Mouse (Mus musculus): ENCODE data around the gene Gm28374. TPM values are rescaled to one million over a fixed set of nuclear protein-coding genes. Genes with fewer than 3 reads are reported as not detected.

Gene Gm28374
- total and polyA plus RNA-seq, 3 experiments: 0.40 TPM; not detected in 2

DNA sequence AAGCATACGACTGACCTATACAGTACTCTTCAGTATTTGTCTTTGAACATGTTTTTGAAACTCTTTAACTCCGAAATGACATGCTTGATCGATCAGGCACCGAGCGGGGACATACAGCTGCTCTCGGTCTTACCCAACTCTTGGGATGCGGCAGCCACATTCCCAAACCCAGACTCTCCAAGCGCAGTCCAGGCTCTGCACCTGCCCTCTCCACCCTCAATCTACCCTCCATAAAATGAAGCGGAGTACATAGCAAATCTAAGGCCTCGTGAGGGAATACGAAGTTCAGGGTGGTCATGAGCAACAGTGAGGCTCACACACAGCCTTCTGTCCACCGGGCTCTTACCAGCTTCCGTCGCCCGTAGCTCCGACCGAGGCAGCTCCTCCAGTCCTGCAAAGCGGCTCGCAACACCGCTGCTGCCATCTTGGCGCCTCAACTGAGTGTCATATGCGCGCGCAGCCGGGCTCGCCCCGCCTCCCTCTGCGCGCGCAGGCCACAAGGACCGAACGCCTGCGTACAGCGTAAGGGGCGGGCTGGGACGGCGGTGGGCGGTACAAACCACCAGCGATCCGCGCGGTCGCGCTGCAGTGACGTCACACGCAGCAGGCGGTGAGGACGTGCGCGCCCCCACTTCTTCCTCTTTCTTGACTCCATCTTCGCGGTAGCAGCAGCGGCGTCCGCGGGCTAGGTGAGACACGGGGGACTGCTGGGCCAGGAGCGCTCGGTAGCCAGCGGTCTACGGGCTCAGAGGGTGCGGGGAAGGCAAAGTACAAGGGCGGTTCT, 24.6 kb downstream of the Gm28374 start, which contains the start of the genes Mrpl49 and Fau:
Gene Mrpl49 (minus strand): TSS at position 473 of the 784 bp plus-strand sequence.
Gene Fau (plus strand): TSS at position 532 of the 784 bp plus-strand sequence.
- Histone ChIP-seq H3K4me2 (ENCODE audit: insufficient read depth, low read depth, poor library complexity, severe bottlenecking) (peak within 1 kb of the TSS; percentile 80), H3K9ac (ENCODE audit: insufficient read depth, low read depth) (peak within 1 kb of the TSS; percentile 73), H3K36me3 (replicated peaks in 1 of 2; ENCODE audit: control insufficient read depth in 1 of 2, insufficient read depth in 1 of 2, low read length in 1 of 2) (peaks cover 46 to 53% of the 10 kb centered on the region in 2 experiments), H3K4me1 (ENCODE audit: control insufficient read depth in 1 of 2, insufficient read depth in 2 of 2) (peaks cover 12 to 55% of the 10 kb centered on the region in 2 experiments; a peak in 3 of 4 replicates), H3K79me2 (replicated peaks; ENCODE audit: control insufficient read depth, extremely low read depth, insufficient read depth, poor library complexity, severe bottlenecking) (peaks cover 56% of the 10 kb centered on the region), H3K4me3 (replicated peaks in 1 of 3; ENCODE audit: low read depth in 2 of 3, low read length in 2 of 3, poor library complexity in 1 of 3) (peak within 1 kb of the TSS; percentile 73 to 99 (median 97)), H3K27ac (ENCODE audit: insufficient read depth, low read depth) (peak within 1 kb of the TSS; percentile 26), H3K9me3 (replicated peaks; ENCODE audit: low read length) (no peaks in the 10 kb centered on the region), H3K27me3 (replicated peaks) (no peaks in the 10 kb centered on the region)
- dilution Hi-C loops (cut with MboI; ENCODE audit: extremely low pct_ligation_motif_present, extremely low pct_unique_long_range_greater_than_20kb, low sequenced_read_pairs) (no loop called here), in situ Hi-C loops (cut with MboI; ENCODE audit: low pct_ligation_motif_present, low pct_unique_long_range_greater_than_20kb, low sequenced_read_pairs) (no loop called here)
- TF ChIP-seq RCOR1 (conservative IDR thresholded peaks at IDR 0.05; ENCODE audit: low read depth, low read length) (no peak), BHLHE40 (IDR thresholded peaks at IDR 0.05; ENCODE audit: low read depth, low read length) (no peak), MYC (IDR thresholded peaks at IDR 0.05; ENCODE audit: low read depth, low read length) (peak; percentile 17; the same call in 1 of the 2 replicates), NRF1 (IDR thresholded peaks at IDR 0.05; ENCODE audit: low read depth, low read length) (peak; percentile 95), PAX5 (IDR thresholded peaks at IDR 0.05; ENCODE audit: low read length) (no peak), MAZ (IDR thresholded peaks at IDR 0.05; ENCODE audit: low read depth, low read length) (0 out of 2 replicates have a peak, but pooled peaks have one; percentile 50), MAX (IDR thresholded peaks at IDR 0.05; ENCODE audit: low read length) (peak; percentile 66; the same call in 1 of the 2 replicates), GABPA (IDR thresholded peaks at IDR 0.05; ENCODE audit: insufficient replicate concordance, low read depth, low read length) (peak; percentile 17; the same call in 1 of the 2 replicates), JUN (IDR thresholded peaks at IDR 0.05; ENCODE audit: insufficient read depth, low read depth, low read length) (no peak), IRF4 (IDR thresholded peaks at IDR 0.05; ENCODE audit: low read depth, low read length) (peak; percentile 42; the same call in 1 of the 2 replicates), ZMIZ1 (IDR thresholded peaks at IDR 0.05; ENCODE audit: low read depth, low read length) (peak; percentile 96), JUND (conservative IDR thresholded peaks at IDR 0.05; ENCODE audit: low read depth, low read length) (no peak), POLR2AphosphoS2 (IDR thresholded peaks at IDR 0.05; ENCODE audit: low read depth, low read length) (peak; percentile 85), TBP (conservative IDR thresholded peaks at IDR 0.05; ENCODE audit: low read depth, low read length) (peak; percentile 86), MEF2A (IDR thresholded peaks at IDR 0.05; ENCODE audit: borderline replicate concordance, low read depth, low read length) (peak; percentile 73), ELF1 (IDR thresholded peaks at IDR 0.05; ENCODE audit: low read depth, low read length) (peak; percentile 90), NELFE (IDR thresholded peaks at IDR 0.05; ENCODE audit: low read depth, low read length) (peak; percentile 96), CHD2 (IDR thresholded peaks at IDR 0.05; ENCODE audit: low read length) (no peak), E2F4 (IDR thresholded peaks at IDR 0.05; ENCODE audit: insufficient replicate concordance, low read depth, low read length) (peak; percentile 68; the same call in 1 of the 2 replicates), SIN3A (IDR thresholded peaks at IDR 0.05; ENCODE audit: low read length) (peak; percentile 83), MXI1 (IDR thresholded peaks at IDR 0.05; ENCODE audit: low read depth, low read length) (peak; percentile 84), TCF12 (IDR thresholded peaks at IDR 0.05; ENCODE audit: low read depth, low read length) (peak; percentile 96), KAT2A (IDR thresholded peaks at IDR 0.05; ENCODE audit: insufficient replicate concordance, low read length) (peak; percentile 84; the same call in 1 of the 2 replicates), HCFC1 (IDR thresholded peaks at IDR 0.05; ENCODE audit: low read depth, low read length) (peak; percentile 93), POLR2A (IDR thresholded peaks at IDR 0.05; ENCODE audit: low read depth, low read length) (peak; percentile 98)
- DNase-seq (ENCODE audit: extremely low read depth): peak; percentile 95

Measured in CH12.LX (cell line).